Mouse (Mus musculus) C2C12 (cell line): Measurements from ENCODE around the gene Fabp6.

Experiments used
- CEBPB ChIP-seq: IDR thresholded peaks from one replicate; pipeline ENCODE4 v1.6.1; 2011; ENCODE audit warnings: low read depth, mild to moderate bottlenecking, control low read depth, moderate library complexity
- CTCF ChIP-seq: IDR thresholded peaks from one replicate; pipeline ENCODE4 v1.5.1; 2011; ENCODE audit not compliant: control insufficient read depth, insufficient read depth, insufficient read length
- MAX ChIP-seq: IDR thresholded peaks from one replicate; pipeline ENCODE4 v1.6.1; 2011; ENCODE audit warnings: mild to moderate bottlenecking, control low read depth
- MYOD1 ChIP-seq: IDR thresholded peaks from one replicate; pipeline ENCODE4 v1.6.1; 2011; ENCODE audit warnings: low read depth; ENCODE audit not compliant: control insufficient read depth, insufficient read length
- MYOG ChIP-seq: IDR thresholded peaks from one replicate; pipeline ENCODE4 v1.6.1; 2011; ENCODE audit not compliant: control insufficient read depth, insufficient read length; ENCODE audit errors: extremely low read depth
- USF1 ChIP-seq: IDR thresholded peaks from one replicate; pipeline ENCODE4 v1.6.1; 2011; ENCODE audit warnings: low read depth, mild to moderate bottlenecking, control low read depth, moderate library complexity

DNA sequence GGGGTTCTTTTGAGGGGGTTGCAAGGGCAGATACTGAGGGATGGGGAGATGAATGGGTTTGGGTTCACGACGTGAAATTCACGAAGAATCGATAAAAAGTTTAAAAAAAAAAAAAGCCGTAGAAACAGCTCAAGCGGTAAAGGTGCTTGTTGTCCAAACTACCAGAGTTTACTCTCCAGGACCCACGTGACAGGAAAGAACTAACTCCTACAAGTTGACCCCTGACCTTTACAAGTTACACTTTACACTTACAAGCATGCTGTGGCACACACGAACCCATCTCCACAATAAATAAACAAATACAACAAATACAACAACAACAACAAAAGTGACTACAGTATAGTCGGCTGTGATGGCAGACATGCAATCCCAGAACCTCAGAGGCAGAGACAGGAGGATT is 30.3 kb upstream of the Fabp6 start:
- TF ChIP-seq CTCF = no peak
- no peak for TF ChIP-seq MAX
- TF ChIP-seq CEBPB = no peak
- no peak for TF ChIP-seq MYOD1
- TF ChIP-seq MYOG = no peak
- TF ChIP-seq USF1 = no peak
